Mouse (Mus musculus): Measurements from ENCODE around the gene Rnps1. TPM values are rescaled to one million over a fixed set of nuclear protein-coding genes. Genes with fewer than 3 reads are reported as not detected.
A peak's percentile ranks its signal among the peaks of the same experiment; 100 is the strongest.

Rnps1 gene
- polyA plus RNA-seq, 1 experiment: 263 TPM

DNA sequence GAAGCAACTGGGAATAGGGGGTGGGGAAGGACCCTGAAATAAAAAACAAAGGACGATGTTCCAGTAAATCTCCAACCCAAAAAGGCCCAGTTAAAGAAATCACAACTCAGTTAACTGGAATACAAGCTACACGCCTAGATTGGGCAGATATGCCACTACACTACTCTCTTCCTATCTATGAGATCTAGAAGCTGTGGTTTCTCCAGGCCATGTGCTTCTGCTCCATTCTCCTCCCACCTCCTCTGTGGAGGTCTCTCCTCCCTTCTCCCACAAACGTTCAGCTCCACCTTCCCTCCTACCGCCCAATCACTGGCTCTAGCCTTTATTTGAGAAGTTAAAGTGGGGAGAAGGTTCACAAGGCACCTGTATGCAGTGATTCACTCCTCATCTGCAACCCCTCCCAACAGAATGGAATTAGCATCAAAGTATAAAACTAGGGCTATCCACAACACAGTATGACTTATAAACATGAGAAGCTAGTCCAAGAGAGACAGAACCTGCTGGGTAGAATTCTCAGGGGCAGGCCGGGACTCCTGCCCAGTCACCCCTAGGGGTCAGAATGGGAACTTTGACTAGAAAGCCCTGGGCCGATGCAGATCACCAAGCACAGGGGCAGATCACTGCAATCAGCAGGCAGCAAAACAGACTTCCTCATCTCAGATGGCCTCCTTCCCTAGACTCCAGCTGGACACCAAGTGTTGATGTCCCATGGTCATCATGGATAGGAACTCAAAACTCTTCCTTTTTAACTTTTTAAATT, 49.2 kb downstream of the Rnps1 start:
- H3K4me3 ChIP-seq (replicated peaks; ENCODE audit: insufficient read depth, low read depth, low read length): no peak overlapping the region
- TF ChIP-seq CTCF (IDR thresholded peaks at IDR 0.05; ENCODE audit: borderline replicate concordance, insufficient read depth, low read depth, low read length) (no peak), POLR2A (IDR thresholded peaks at IDR 0.05; ENCODE audit: borderline replicate concordance, insufficient read depth, low read length) (no peak)

DNA sequence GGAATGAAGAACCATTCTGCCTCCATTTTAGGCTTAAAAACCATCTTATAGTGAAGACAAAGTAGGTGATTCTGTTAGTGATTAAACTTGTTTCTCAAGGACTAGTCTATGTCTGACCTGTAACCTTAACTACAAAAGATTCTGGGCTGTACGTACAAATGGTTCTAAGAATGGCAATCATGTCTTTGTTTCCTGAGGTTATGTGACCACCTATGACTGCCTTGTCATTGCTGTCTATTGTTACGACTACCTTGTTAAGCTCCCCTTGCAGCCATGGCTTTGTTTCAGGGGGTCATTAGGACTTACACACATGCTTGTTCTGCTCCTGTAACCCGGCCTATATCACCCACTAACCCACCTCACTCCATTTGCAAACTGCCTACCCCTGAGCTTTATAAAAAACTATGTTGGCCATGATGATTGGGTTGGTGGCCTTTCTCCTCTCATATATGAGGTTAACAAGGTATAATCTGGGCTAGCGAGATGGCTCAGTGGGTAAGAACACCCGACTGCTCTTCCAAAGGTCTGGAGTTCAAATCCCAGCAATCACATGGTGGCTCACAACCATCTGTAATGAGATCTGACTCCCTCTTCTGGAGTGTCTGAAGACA, 54.4 kb downstream of the Rnps1 start:
- no peak for DNase-seq
- no peaks in the 10 kb centered on the region for H3K27me3 ChIP-seq (ENCODE audit: control insufficient read depth, insufficient read depth, low read length)
- peaks cover 10% of the 10 kb centered on the region for H3K4me1 ChIP-seq (ENCODE audit: control insufficient read depth, insufficient read depth, low read length)
- TF ChIP-seq POLR2A (IDR thresholded peaks at IDR 0.05; ENCODE audit: borderline replicate concordance, insufficient read depth, low read length): no peak
- no peak for TF ChIP-seq CTCF (IDR thresholded peaks at IDR 0.05; ENCODE audit: borderline replicate concordance, insufficient read depth, low read depth, low read length)
- no peak overlapping the region for H3K4me3 ChIP-seq (replicated peaks; ENCODE audit: insufficient read depth, low read depth, low read length)
- WGBS: 78% methylated on average over 5 of the region's 5 CpGs
- H3K27ac ChIP-seq (ENCODE audit: insufficient read depth, low read length): no peak overlapping the region

More for the DNA sequence above, 49.2 kb downstream of the Rnps1 start:
- no peaks in the 10 kb centered on the region for H3K4me1 ChIP-seq (ENCODE audit: control insufficient read depth, insufficient read depth, low read length)
- no peak for DNase-seq
- H3K27me3 ChIP-seq (ENCODE audit: control insufficient read depth, insufficient read depth, low read length): no peaks in the 10 kb centered on the region
- H3K27ac ChIP-seq (ENCODE audit: insufficient read depth, low read length): no peak overlapping the region
- 53% methylated on average over 6 of the region's 6 CpGs for WGBS

GRCm38 (mm10) chr17:24469336-24469909, 55.1 kb downstream of the Rnps1 start:
- Histone ChIP-seq H3K4me1 (ENCODE audit: control insufficient read depth, insufficient read depth, low read length) (peaks cover 10% of the 10 kb centered on the region), H3K4me3 (replicated peaks; ENCODE audit: insufficient read depth, low read depth, low read length) (peak overlapping the region; percentile 81), H3K27ac (ENCODE audit: insufficient read depth, low read length) (peak overlapping the region; percentile 50), H3K27me3 (ENCODE audit: control insufficient read depth, insufficient read depth, low read length) (no peaks in the 10 kb centered on the region)
- no peak for DNase-seq
- TF ChIP-seq CTCF (IDR thresholded peaks at IDR 0.05; ENCODE audit: borderline replicate concordance, insufficient read depth, low read depth, low read length): no peak
- no peak for TF ChIP-seq POLR2A (IDR thresholded peaks at IDR 0.05; ENCODE audit: borderline replicate concordance, insufficient read depth, low read length)
- 17% methylated on average over 7 of the region's 7 CpGs for WGBS

- Histone ChIP-seq H3K27ac (ENCODE audit: insufficient read depth, low read length) (peak within 1 kb of the TSS; percentile 67), H3K4me1 (ENCODE audit: control insufficient read depth, insufficient read depth, low read length) (peaks cover 10% of the 10 kb centered on the region), H3K27me3 (ENCODE audit: control insufficient read depth, insufficient read depth, low read length) (no peaks in the 10 kb centered on the region), H3K4me3 (replicated peaks; ENCODE audit: insufficient read depth, low read depth, low read length) (peak within 1 kb of the TSS; percentile 81)
- WGBS: under 1% methylated on average over 75 of the region's 75 CpGs
- TF ChIP-seq POLR2A (IDR thresholded peaks at IDR 0.05; ENCODE audit: borderline replicate concordance, insufficient read depth, low read length) (peak; percentile 73), CTCF (IDR thresholded peaks at IDR 0.05; ENCODE audit: borderline replicate concordance, insufficient read depth, low read depth, low read length) (no peak)
- DNase-seq: peak; percentile 99 to 100
Measured at GRCm38 (mm10) chr17:24469910-24470602, 55.7 kb downstream of the Rnps1 start, which contains the start of the genes E4f1 and Pgp. Gene E4f1 (minus strand): TSS chr17:24470313. Gene Pgp (plus strand): TSS chr17:24470392.

GRCm38 (mm10) chr17:24470701-24471527, 56.5 kb downstream of the Rnps1 start:
- under 1% methylated on average over 68 of the region's 68 CpGs for WGBS
- H3K4me3 ChIP-seq (replicated peaks; ENCODE audit: insufficient read depth, low read depth, low read length): peak overlapping the region; percentile 70
- peaks cover 10% of the 10 kb centered on the region for H3K4me1 ChIP-seq (ENCODE audit: control insufficient read depth, insufficient read depth, low read length)
- H3K27me3 ChIP-seq (ENCODE audit: control insufficient read depth, insufficient read depth, low read length): no peaks in the 10 kb centered on the region
- TF ChIP-seq POLR2A (IDR thresholded peaks at IDR 0.05; ENCODE audit: borderline replicate concordance, insufficient read depth, low read length): no peak
- no peak for TF ChIP-seq CTCF (IDR thresholded peaks at IDR 0.05; ENCODE audit: borderline replicate concordance, insufficient read depth, low read depth, low read length)
- peak in 1 of 2 experiments; percentile 66 for DNase-seq
- H3K27ac ChIP-seq (ENCODE audit: insufficient read depth, low read length): peak overlapping the region; percentile 67

- Histone ChIP-seq H3K27me3 (ENCODE audit: control insufficient read depth, insufficient read depth, low read length) (no peaks in the 10 kb centered on the region), H3K4me1 (ENCODE audit: control insufficient read depth, insufficient read depth, low read length) (peaks cover 17% of the 10 kb centered on the region), H3K27ac (ENCODE audit: insufficient read depth, low read length) (no peak overlapping the region), H3K4me3 (replicated peaks; ENCODE audit: insufficient read depth, low read depth, low read length) (peak overlapping the region; percentile 3)
- peak; percentile 70 to 85 for DNase-seq
- TF ChIP-seq POLR2A (IDR thresholded peaks at IDR 0.05; ENCODE audit: borderline replicate concordance, insufficient read depth, low read length) (no peak), CTCF (IDR thresholded peaks at IDR 0.05; ENCODE audit: borderline replicate concordance, insufficient read depth, low read depth, low read length) (no peak)
- 24% methylated on average over 4 of the region's 4 CpGs for WGBS
Measured at GRCm38 (mm10) chr17:24472512-24472911, 58.1 kb downstream of the Rnps1 start.
